Mouse (Mus musculus) spleen, postnatal 36 days (tissue): Measurements from ENCODE around the gene Rfpl4b.
"Not testable (repeated sequence)": the region's sequence is repeated elsewhere in the genome, so short reads cannot be mapped to it uniquely, and the experiment has no call there.

Experiments
- DNase-seq, 2 experiments: peaks; one replicate each; pipeline ENCODE4 v3.0.0; 2022; ENCODE audit warnings: low spot score in 2 of 2, mixed read lengths in 1 of 2

The Rfpl4b gene

DNA sequence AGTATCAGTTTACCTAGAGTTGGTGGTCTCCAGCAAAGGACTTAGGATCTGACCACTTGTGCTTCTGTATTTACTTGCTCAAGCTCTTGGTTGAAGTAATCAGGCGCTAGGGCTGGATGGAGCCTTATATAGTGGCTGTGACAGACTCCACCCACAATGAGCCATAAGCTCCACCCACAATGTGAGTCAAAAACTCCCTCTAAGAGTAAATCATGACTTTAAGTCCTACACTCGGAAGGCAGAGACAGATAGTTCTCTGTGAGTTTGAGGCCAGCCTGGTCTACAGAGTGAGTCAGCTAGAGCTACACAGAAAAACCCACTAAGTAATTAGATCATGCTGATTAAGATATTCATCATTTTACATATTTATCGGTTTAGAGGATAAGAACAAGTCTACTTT is at the start of gene Rfpl4b:
Rfpl4b (minus strand) TSS at position 101 of the 400 bp plus-strand sequence.
- no peak for DNase-seq

DNA sequence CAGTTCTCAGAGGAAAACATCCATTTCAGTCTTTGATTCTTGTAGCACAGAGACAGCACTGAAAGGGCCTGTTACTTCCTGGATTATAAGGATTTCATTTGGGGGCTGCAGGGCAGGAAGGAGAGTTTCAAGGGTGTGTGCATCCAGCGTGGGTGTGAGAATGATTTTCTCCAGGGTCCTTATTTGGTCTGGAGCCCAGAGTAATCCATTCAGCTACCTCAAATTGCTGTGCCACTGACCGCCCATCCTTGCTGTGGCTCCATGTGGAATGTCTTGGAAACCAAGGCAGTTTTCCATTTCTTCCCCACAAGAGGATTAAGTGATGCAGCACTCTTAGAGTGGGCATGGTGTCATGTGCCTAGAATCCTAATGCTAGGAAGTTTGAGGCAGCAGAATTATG is 33.6 kb upstream of the Rfpl4b start:
- no peak for DNase-seq

DNA sequence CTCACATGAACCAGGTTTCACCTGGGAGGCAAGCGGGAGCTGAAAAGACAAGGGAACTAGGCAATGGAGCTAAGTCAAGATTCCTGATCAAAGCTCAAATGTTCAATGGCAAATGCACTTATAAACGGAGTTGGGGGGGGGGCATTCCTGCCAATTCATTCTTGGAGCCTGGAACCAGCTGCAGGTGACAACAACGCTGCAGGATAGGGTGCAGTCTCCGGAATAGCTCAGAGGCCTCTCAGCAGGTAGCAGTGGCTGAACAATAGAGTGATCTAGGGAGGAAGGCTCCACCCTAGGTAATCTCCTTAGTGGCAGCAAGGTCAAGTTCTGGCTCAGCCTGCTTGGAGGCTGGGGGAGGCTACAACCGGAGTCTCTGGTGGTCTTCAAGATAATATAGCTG is 28.4 kb upstream of the Rfpl4b start:
- not testable (repeated sequence) for DNase-seq

DNA sequence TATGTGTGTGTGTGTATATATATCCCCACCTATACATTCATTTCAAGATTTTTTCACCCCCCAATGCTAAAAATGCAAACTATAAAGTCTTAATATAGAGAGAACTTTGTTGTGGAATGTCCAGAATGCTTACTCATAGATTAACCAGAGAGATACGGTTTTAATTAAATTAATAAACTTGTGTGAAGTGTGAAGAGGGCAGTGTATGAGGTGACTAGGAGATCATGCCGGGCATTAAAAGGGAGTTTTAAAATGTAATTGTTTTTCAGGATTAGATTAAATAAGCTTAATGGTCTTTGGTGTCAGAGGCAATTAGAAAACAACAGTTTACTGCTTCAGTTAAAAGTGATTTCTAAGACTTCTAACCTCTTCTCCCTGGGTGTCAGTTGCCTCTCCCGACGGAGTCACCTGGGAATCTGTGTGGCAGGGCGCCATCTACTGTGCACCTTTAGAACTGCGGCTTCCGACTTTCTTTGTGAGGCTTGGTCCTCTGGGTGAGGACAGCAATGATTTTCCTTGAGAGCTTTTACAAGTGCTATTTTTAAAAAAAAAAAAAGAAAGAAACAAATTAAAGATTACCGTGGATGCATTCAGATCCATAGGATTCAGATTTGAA is 27.4 kb upstream of the Rfpl4b start:
- peak in 1 of 2 experiments; percentile 13 for DNase-seq

DNA sequence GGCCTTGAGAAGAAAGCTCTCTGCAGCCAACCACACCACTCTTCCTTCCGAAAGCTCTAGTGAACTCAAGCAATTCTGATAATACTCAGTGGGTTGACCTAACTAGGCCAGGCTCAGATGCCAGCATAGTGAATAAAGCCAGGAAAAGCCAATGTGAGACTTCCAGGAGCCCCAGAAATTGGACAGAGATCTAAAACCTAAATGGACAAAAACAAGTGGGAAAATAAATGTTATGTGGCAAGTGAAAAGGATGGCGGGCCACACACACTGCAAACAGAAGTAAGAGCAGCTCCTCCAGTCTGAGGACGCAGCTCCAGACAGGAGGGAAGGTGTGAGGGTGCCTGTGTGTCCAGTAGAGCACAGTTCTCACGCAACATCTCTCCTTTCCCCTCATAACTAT is 26.7 kb upstream of the Rfpl4b start:
- no peak for DNase-seq

DNA sequence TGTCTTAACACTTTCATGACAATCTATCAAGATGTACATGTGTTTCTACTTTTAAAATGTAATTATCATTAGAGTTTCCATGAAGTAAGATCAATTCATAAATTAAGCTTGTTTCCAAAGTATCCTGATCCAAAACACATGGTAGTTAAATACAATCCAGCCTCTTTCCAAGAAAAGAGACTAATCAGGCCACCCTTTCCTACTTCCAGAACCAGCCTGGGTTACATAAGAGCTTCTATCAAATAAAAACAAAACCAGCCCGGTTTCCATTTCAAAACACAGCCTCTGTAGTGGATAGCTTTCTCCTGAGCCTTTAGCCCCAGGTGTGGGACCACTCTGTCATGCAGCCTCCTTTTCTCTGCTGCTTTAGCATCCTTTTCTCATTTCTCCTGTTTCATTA is 2.2 kb upstream of the Rfpl4b start:
- no peak for DNase-seq

DNA sequence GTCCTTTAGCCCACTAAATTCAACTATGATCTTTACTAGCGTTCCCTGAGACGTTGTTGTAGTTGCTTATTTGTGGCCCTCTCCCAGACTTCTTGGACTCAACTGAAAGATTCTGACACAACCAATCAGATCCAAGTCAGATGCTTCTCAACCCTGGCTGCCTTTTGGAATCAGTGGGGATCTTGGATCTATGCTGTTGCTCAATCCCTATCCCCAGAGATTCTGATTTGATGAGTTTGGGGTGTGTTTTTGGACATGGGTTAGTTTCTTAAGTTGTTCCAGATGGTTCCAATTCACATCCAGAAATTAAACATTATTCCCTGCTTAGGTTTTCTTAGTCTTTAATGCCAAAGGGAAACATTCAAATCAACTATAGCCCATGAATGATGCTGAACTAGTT is 15.5 kb downstream of the Rfpl4b start:
- DNase-seq: no peak

DNA sequence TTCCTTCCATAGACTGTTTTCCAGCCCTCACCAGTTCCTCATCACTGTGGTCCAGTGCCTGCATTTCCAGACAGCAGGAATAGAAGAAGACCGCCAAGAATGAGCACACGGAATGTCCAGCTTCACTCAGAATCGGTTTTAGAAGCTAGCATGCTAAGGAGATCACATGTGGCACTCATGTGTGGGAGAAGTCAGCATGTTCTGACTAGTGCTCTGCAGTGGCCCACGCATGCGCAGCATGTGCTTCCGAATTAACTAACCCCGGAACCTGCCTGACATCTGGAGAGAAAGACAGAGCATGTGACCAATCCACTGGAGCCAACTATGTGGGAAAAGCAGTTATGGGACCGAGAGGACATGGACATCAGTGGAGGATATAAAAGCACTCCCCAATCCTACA is 17.5 kb downstream of the Rfpl4b start:
- no peak for DNase-seq

DNA sequence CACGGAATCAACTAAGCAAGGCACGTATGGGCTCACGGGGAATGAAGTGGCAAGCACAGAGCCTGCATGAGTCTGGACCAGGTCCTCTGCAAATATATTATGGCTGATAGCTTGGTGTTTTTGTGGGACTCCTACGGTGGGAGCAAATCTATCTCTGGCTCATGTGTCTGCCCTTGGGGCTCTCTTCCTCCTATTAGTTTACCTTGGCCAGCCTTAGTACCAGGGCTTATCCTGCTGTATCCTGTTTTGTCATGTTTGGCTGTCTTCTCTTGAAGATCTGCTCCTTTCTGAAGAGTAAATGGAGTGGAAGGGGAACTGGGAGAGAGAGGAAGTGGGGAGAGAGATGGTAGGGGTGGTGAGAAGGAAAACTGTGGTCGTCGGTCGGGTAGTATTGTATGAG is 18.3 kb downstream of the Rfpl4b start:
- no peak for DNase-seq

DNA sequence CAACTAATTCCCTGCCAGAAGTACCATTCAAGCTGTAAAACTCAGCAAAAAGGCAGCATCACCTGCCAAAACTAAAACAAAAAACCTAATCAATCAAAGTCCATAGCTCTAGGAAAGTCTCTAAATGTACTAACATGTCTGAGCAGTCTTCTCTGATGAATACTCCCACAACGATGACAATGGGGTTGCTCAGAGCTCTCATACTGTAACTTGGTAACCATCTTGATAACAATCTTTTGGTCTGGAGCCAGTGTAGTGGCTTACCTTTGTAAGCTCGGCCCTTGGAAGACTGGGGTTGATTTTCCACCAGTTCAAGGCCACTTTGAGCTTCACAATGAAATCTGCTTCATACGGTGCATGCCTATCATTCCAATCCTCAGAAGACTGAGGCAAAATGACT is 33.0 kb downstream of the Rfpl4b start:
- no peak for DNase-seq
